Mouse (Mus musculus): ENCODE data around the gene Lrrfip2.

GRCm38 (mm10) chr9:111094626-111095025 lies 22.8 kb upstream of the Lrrfip2 start:
- TF ChIP-seq CTCF (IDR thresholded peaks at IDR 0.05; ENCODE audit: extremely low read depth, insufficient read depth, insufficient read length, insufficient replicate concordance) = no peak
- TF ChIP-seq POLR2A (IDR thresholded peaks at IDR 0.05; ENCODE audit: low read depth, low read length) = no peak

Measured in spleen, adult 2 months (tissue).